Mouse (Mus musculus) MEL (cell line): ENCODE measurements around the gene Shroom2. TPM values are rescaled to one million over a fixed set of nuclear protein-coding genes. Genes with fewer than 3 reads are reported as not detected.

Experiments used
- DNase-seq: peaks from one replicate; pipeline ENCODE4 v3.0.0; 2011; ENCODE audit warnings: low read depth, low spot score
- H3K27ac ChIP-seq: 2 replicates; pipeline ENCODE4 v1.5.1; 2012; ENCODE audit warnings: low read depth, mild to moderate bottlenecking, control low read depth, low read length, moderate library complexity; ENCODE audit not compliant: control insufficient read depth
- H3K27me3 ChIP-seq, 2 experiments: fragments of 150-350 bp in 1 of 2; sonication (generic) in 1 of 2; 2 replicates each; pipeline ENCODE4 v1.6.1; 2012; ENCODE audit warnings: low read length in 2 of 2, mild to moderate bottlenecking in 2 of 2, improper control_type of control experiment in 1 of 2, moderate library complexity in 1 of 2; ENCODE audit not compliant: insufficient read depth in 2 of 2, control insufficient read depth in 1 of 2
- H3K36me3 ChIP-seq, 2 experiments: 2 replicates each; pipeline ENCODE4 v1.6.1; 2012 to 2014; ENCODE audit warnings: low read length in 2 of 2, improper control_type of control experiment in 1 of 2, inconsistent platforms in 1 of 2, mild to moderate bottlenecking in 1 of 2; ENCODE audit not compliant: insufficient read depth in 2 of 2, control insufficient read depth in 1 of 2
- H3K4me1 ChIP-seq, 2 experiments: fragments of 150-350 bp in 1 of 2; sonication (generic) in 1 of 2; 2 replicates each; pipeline ENCODE4 v1.6.1; 2012; ENCODE audit warnings: low read length in 2 of 2, improper control_type of control experiment in 1 of 2, mild to moderate bottlenecking in 1 of 2; ENCODE audit not compliant: insufficient read depth in 2 of 2, control insufficient read depth in 1 of 2
- H3K4me3 ChIP-seq, 2 experiments: fragments of 150-350 bp in 1 of 2; sonication (generic) in 1 of 2; 2 replicates each; pipeline ENCODE4 v1.5.1; 2012; ENCODE audit warnings: low read depth in 2 of 2, low read length in 2 of 2, mild to moderate bottlenecking in 2 of 2, moderate library complexity in 2 of 2, control low read depth in 1 of 2, improper control_type of control experiment in 1 of 2; ENCODE audit not compliant: control insufficient read depth in 1 of 2, insufficient read depth in 1 of 2
- H3K79me2 ChIP-seq: 2 replicates; pipeline ENCODE4 v1.6.1; 2012; ENCODE audit warnings: mild to moderate bottlenecking, low read length, moderate library complexity; ENCODE audit not compliant: control insufficient read depth, poor library complexity, insufficient read depth
- H3K9ac ChIP-seq: 2 replicates; pipeline ENCODE4 v1.6.1; 2012; ENCODE audit warnings: low read depth, mild to moderate bottlenecking, control low read depth, low read length, moderate library complexity; ENCODE audit not compliant: control insufficient read depth, poor library complexity, severe bottlenecking
- H3K9me3 ChIP-seq: fragments of 150-350 bp; sonication (generic); replicated peaks from 2 replicates; pipeline ENCODE4 v1.6.1; 2012; ENCODE audit warnings: mild to moderate bottlenecking, low read length, improper control_type of control experiment, moderate library complexity; ENCODE audit not compliant: insufficient read depth
- CHD1 ChIP-seq: IDR thresholded peaks from 2 replicates; pipeline ENCODE4 v1.6.1; 2012; ENCODE audit warnings: low read depth, mild to moderate bottlenecking, inconsistent platforms, low read length, improper control_type of control experiment
- CHD2 ChIP-seq: IDR thresholded peaks from 2 replicates; pipeline ENCODE4 v1.6.1; 2011; ENCODE audit warnings: low read length, improper control_type of control experiment
- CTCF ChIP-seq, 3 experiments: IDR thresholded peaks in 2 of 3; conservative IDR thresholded peaks in 1 of 3; 2 replicates each; pipeline ENCODE4 v1.5.1; 2011 to 2012; ENCODE audit warnings: low read length in 3 of 3, low read depth in 2 of 3, mild to moderate bottlenecking in 2 of 3, improper control_type of control experiment in 1 of 3, inconsistent platforms in 1 of 3, mixed read lengths in 1 of 3, moderate library complexity in 1 of 3; ENCODE audit not compliant: control insufficient read depth in 1 of 3, insufficient read depth in 1 of 3, poor library complexity in 1 of 3, severe bottlenecking in 1 of 3
- E2F4 ChIP-seq: IDR thresholded peaks from 2 replicates; pipeline ENCODE4 v1.6.1; 2011; ENCODE audit warnings: low read depth, low read length, improper control_type of control experiment, borderline replicate concordance
- GABPA ChIP-seq: IDR thresholded peaks from 2 replicates; pipeline ENCODE4 v1.6.1; 2012; ENCODE audit warnings: low read depth, mild to moderate bottlenecking, inconsistent platforms, low read length, improper control_type of control experiment, moderate library complexity
- GATA1 ChIP-seq: IDR thresholded peaks from 2 replicates; pipeline ENCODE4 v1.6.1; 2011; ENCODE audit warnings: low read depth, low read length, improper control_type of control experiment
- JUND ChIP-seq: IDR thresholded peaks from 2 replicates; pipeline ENCODE4 v1.6.1; 2011; ENCODE audit warnings: low read depth, mild to moderate bottlenecking, improper control_type of control experiment, low read length
- KAT2A ChIP-seq: conservative IDR thresholded peaks from 2 replicates; pipeline ENCODE4 v1.6.1; 2012; ENCODE audit warnings: low read depth, low read length, improper control_type of control experiment, inconsistent platforms
- MAFK ChIP-seq: IDR thresholded peaks from 2 replicates; pipeline ENCODE4 v1.6.1; 2011; ENCODE audit warnings: low read depth, mild to moderate bottlenecking, low read length, improper control_type of control experiment, borderline replicate concordance
- NELFE ChIP-seq: IDR thresholded peaks from 2 replicates; pipeline ENCODE4 v1.6.1; 2011; ENCODE audit warnings: low read depth, low read length, improper control_type of control experiment
- NRF1 ChIP-seq: IDR thresholded peaks from 2 replicates; pipeline ENCODE4 v1.6.1; 2014; ENCODE audit warnings: low read depth, mild to moderate bottlenecking, inconsistent platforms, low read length, improper control_type of control experiment, moderate library complexity; ENCODE audit not compliant: poor library complexity, insufficient read depth, severe bottlenecking
- RAD21 ChIP-seq: IDR thresholded peaks from 2 replicates; pipeline ENCODE4 v1.6.1; 2011; ENCODE audit warnings: mild to moderate bottlenecking, low read depth, low read length, improper control_type of control experiment
- RCOR1 ChIP-seq: IDR thresholded peaks from 2 replicates; pipeline ENCODE4 v1.6.1; 2012; ENCODE audit warnings: low read depth, mild to moderate bottlenecking, inconsistent platforms, low read length, improper control_type of control experiment
- SIN3A ChIP-seq: IDR thresholded peaks from 2 replicates; pipeline ENCODE4 v1.6.1; 2012; ENCODE audit warnings: low read length, improper control_type of control experiment, inconsistent platforms
- TAL1 ChIP-seq: IDR thresholded peaks from 2 replicates; pipeline ENCODE4 v1.6.1; 2012; ENCODE audit warnings: mild to moderate bottlenecking, inconsistent platforms, low read length, moderate library complexity, mixed read lengths
- TBP ChIP-seq: IDR thresholded peaks from 2 replicates; pipeline ENCODE4 v1.8.0; 2011; ENCODE audit warnings: low read depth, low read length, improper control_type of control experiment
- UBTF ChIP-seq: IDR thresholded peaks from 2 replicates; pipeline ENCODE4 v1.6.1; 2012; ENCODE audit warnings: low read depth, mild to moderate bottlenecking, inconsistent platforms, low read length, improper control_type of control experiment, moderate library complexity, borderline replicate concordance; ENCODE audit not compliant: insufficient read depth
- ZNF384 ChIP-seq: IDR thresholded peaks from 2 replicates; pipeline ENCODE4 v1.6.1; 2012; ENCODE audit warnings: low read depth, mild to moderate bottlenecking, inconsistent platforms, low read length, improper control_type of control experiment
- polyA plus RNA-seq, 2 experiments: library from polyadenylated mRNA; stranded (reverse) in 1 of 2; unstranded in 1 of 2; fragments of >175 nt in 1 of 2; fragments of >200 nt in 1 of 2; gene quantifications; 2 replicates each; pipeline versions ENCODE4 v1.2.1 to v1.2.4; 2012; ENCODE audit warnings: low replicate concordance in 2 of 2, low read depth in 1 of 2; ENCODE audit not compliant: insufficient read length in 2 of 2, insufficient read depth in 1 of 2, missing spikeins in 1 of 2
- total RNA-seq: library from RNA; depleted of rRNA; stranded (reverse); fragments of 300-350 nt; gene quantifications from 2 replicates; pipeline ENCODE4 v1.2.3, GENCODE M21; 2012

Shroom2 gene
- total and polyA plus RNA-seq, 3 experiments: not detected

GRCm38 (mm10) chrX:152644827-152645226 is 124.4 kb downstream of the Shroom2 start:
- DNase-seq: no peak
- H3K27me3 ChIP-seq: no peaks in the 10 kb centered on the region
- TF ChIP-seq RAD21: no peak
- no peak for TF ChIP-seq ZNF384
- no peak for TF ChIP-seq GATA1
- no peak for TF ChIP-seq GABPA
- no peak for TF ChIP-seq NRF1
- no peak for TF ChIP-seq KAT2A
- no peak for TF ChIP-seq NELFE
- no peak for TF ChIP-seq TBP
- no peak overlapping the region for H3K27ac ChIP-seq
- no peaks in the 10 kb centered on the region for H3K79me2 ChIP-seq
- H3K4me3 ChIP-seq: no peak overlapping the region
- H3K4me1 ChIP-seq: no peaks in the 10 kb centered on the region
- no peaks in the 10 kb centered on the region for H3K9me3 ChIP-seq
- H3K9ac ChIP-seq: no peak overlapping the region
- H3K36me3 ChIP-seq: no peaks in the 10 kb centered on the region

GRCm38 (mm10) chrX:152643679-152644638 is 125.3 kb downstream of the Shroom2 start:
- Histone ChIP-seq H3K36me3 (no peaks in the 10 kb centered on the region), H3K9me3 (no peaks in the 10 kb centered on the region), H3K9ac (no peak overlapping the region), H3K79me2 (no peaks in the 10 kb centered on the region), H3K27ac (no peak overlapping the region), H3K4me1 (no peaks in the 10 kb centered on the region)
- no peak for DNase-seq
- TF ChIP-seq CTCF (IDR thresholded peaks at IDR 0.05 in 2 of 3, conservative IDR thresholded peaks at IDR 0.05 in 1 of 3; ENCODE audit: control insufficient read depth in 1 of 3, insufficient read depth in 1 of 3, low read depth in 2 of 3, low read length in 3 of 3, poor library complexity in 1 of 3, severe bottlenecking in 1 of 3): no peak
- TF ChIP-seq GATA1: no peak
- no peak for TF ChIP-seq SIN3A
- no peak for TF ChIP-seq UBTF
- TF ChIP-seq CHD1: no peak
- no peak for TF ChIP-seq ZNF384
- no peak for TF ChIP-seq MAFK
- TF ChIP-seq TAL1: no peak
- no peak for TF ChIP-seq CHD2
- TF ChIP-seq JUND: no peak
- TF ChIP-seq E2F4: no peak
- TF ChIP-seq RCOR1: no peak
- no peak for TF ChIP-seq GABPA
- TF ChIP-seq, all 39 proteins: peak for 0
- no peak overlapping the region for H3K4me3 ChIP-seq
- no peaks in the 10 kb centered on the region for H3K27me3 ChIP-seq
